Mouse (Mus musculus): Measurements from ENCODE around the gene Naa38. TPM values are rescaled to one million over a fixed set of nuclear protein-coding genes. Genes with fewer than 3 reads are reported as not detected.
A peak's percentile ranks its signal among the peaks of the same experiment; 100 is the strongest.
"Not testable (repeated sequence)": the region's sequence is repeated elsewhere in the genome, so short reads cannot be mapped to it uniquely, and the experiment has no call there.

Naa38 gene
- 159 and 164 TPM in 2 replicates for polyA plus RNA-seq (2015; fragmentation: Nextera tagmentation; extraction: Ambion mirVana)

GRCm38 (mm10) chr11:69395235-69395633, at the start of gene Naa38, which contains the start of gene Cyb5d1:
TSS of gene Naa38 (plus strand) at chr11:69395487.
TSS of gene Cyb5d1 (minus strand) at chr11:69395631.
- H3K4me3 ChIP-seq (ENCODE audit: low read depth, low read length), result peak within 1 kb of the TSS; percentile 58
- WGBS, result under 1% methylated on average over 21 of the region's 24 CpGs
- peak within 1 kb of the TSS; percentile 91 for H3K27ac ChIP-seq (ENCODE audit: low read depth, low read length)
- not testable (repeated sequence) for H3K9me3 ChIP-seq (ENCODE audit: control insufficient read depth); H3K4me1 ChIP-seq (replicated peaks; ENCODE audit: control insufficient read depth, insufficient read depth, low read length); H3K27me3 ChIP-seq (replicated peaks; ENCODE audit: control insufficient read depth, insufficient read depth, low read length)
- peaks cover 10% of the 10 kb centered on the region for H3K36me3 ChIP-seq (ENCODE audit: control insufficient read depth, insufficient read depth)
- peak; percentile 75 for ATAC-seq
- H3K9ac ChIP-seq (ENCODE audit: low read depth, low read length), result peak within 1 kb of the TSS; percentile 75
- H3K4me2 ChIP-seq (replicated peaks; ENCODE audit: low read depth), result peak within 1 kb of the TSS; percentile 76

GRCm38 (mm10) chr11:69346441-69346840, 48.8 kb upstream of the Naa38 start:
- no peak for TF ChIP-seq CTCF (IDR thresholded peaks at IDR 0.05; ENCODE audit: low read depth)
- Histone ChIP-seq H3K27me3 (replicated peaks; ENCODE audit: control insufficient read depth, insufficient read depth, low read length) (no peaks in the 10 kb centered on the region), H3K4me1 (replicated peaks; ENCODE audit: control insufficient read depth, insufficient read depth, low read length) (no peaks in the 10 kb centered on the region), H3K9me3 (ENCODE audit: control insufficient read depth) (no peaks in the 10 kb centered on the region), H3K27ac (ENCODE audit: low read depth, low read length) (no peak overlapping the region), H3K4me3 (ENCODE audit: low read depth, low read length) (no peak overlapping the region), H3K4me2 (replicated peaks; ENCODE audit: low read depth) (no peak overlapping the region), H3K9ac (ENCODE audit: low read depth, low read length) (no peak overlapping the region), H3K36me3 (ENCODE audit: control insufficient read depth, insufficient read depth) (peaks cover 83% of the 10 kb centered on the region)
- ATAC-seq, result no peak
- 88% methylated on average over 25 of the region's 26 CpGs for WGBS

- H3K27me3 ChIP-seq (replicated peaks; ENCODE audit: control insufficient read depth, insufficient read depth, low read length), result no peaks in the 10 kb centered on the region
- no peak overlapping the region for H3K4me2 ChIP-seq (replicated peaks; ENCODE audit: low read depth)
- H3K9me3 ChIP-seq (ENCODE audit: control insufficient read depth), result no peaks in the 10 kb centered on the region
- H3K27ac ChIP-seq (ENCODE audit: low read depth, low read length), result peak overlapping the region; percentile 28; the same call in 1 of the 2 replicates
- ATAC-seq, result no peak
- H3K9ac ChIP-seq (ENCODE audit: low read depth, low read length), result no peak overlapping the region
- H3K4me1 ChIP-seq (replicated peaks; ENCODE audit: control insufficient read depth, insufficient read depth, low read length), result no peaks in the 10 kb centered on the region
- H3K36me3 ChIP-seq (ENCODE audit: control insufficient read depth, insufficient read depth), result peaks cover 94% of the 10 kb centered on the region
- no peak for TF ChIP-seq CTCF (IDR thresholded peaks at IDR 0.05; ENCODE audit: low read depth)
- H3K4me3 ChIP-seq (ENCODE audit: low read depth, low read length), result no peak overlapping the region
- WGBS, result 91% methylated on average over 5 of the region's 5 CpGs
These were observed 38.7 kb upstream of the Naa38 start for GRCm38 (mm10) chr11:69356544-69356943.

- Histone ChIP-seq H3K27me3 (replicated peaks; ENCODE audit: control insufficient read depth, insufficient read depth, low read length) (no peaks in the 10 kb centered on the region), H3K27ac (ENCODE audit: low read depth, low read length) (no peak overlapping the region), H3K36me3 (ENCODE audit: control insufficient read depth, insufficient read depth) (peaks cover 90% of the 10 kb centered on the region), H3K9me3 (ENCODE audit: control insufficient read depth) (no peaks in the 10 kb centered on the region), H3K4me2 (replicated peaks; ENCODE audit: low read depth) (no peak overlapping the region), H3K4me1 (replicated peaks; ENCODE audit: control insufficient read depth, insufficient read depth, low read length) (no peaks in the 10 kb centered on the region), H3K9ac (ENCODE audit: low read depth, low read length) (no peak overlapping the region), H3K4me3 (ENCODE audit: low read depth, low read length) (no peak overlapping the region)
- TF ChIP-seq CTCF (IDR thresholded peaks at IDR 0.05; ENCODE audit: low read depth), result no peak
- ATAC-seq, result no peak
- WGBS, result 76% methylated on average over 12 of the region's 12 CpGs
These were observed 37.6 kb upstream of the Naa38 start for GRCm38 (mm10) chr11:69357690-69358089.

GRCm38 (mm10) chr11:69362021-69362420, 33.3 kb upstream of the Naa38 start:
- Histone ChIP-seq H3K9ac (ENCODE audit: low read depth, low read length) (no peak overlapping the region), H3K4me2 (replicated peaks; ENCODE audit: low read depth) (no peak overlapping the region), H3K9me3 (ENCODE audit: control insufficient read depth) (no peaks in the 10 kb centered on the region), H3K27me3 (replicated peaks; ENCODE audit: control insufficient read depth, insufficient read depth, low read length) (no peaks in the 10 kb centered on the region), H3K27ac (ENCODE audit: low read depth, low read length) (no peak overlapping the region; the same call in 1 of the 2 replicates), H3K4me3 (ENCODE audit: low read depth, low read length) (no peak overlapping the region), H3K36me3 (ENCODE audit: control insufficient read depth, insufficient read depth) (peaks cover 50% of the 10 kb centered on the region), H3K4me1 (replicated peaks; ENCODE audit: control insufficient read depth, insufficient read depth, low read length) (peaks cover 22% of the 10 kb centered on the region)
- 78% methylated on average over 7 of the region's 7 CpGs for WGBS
- no peak for ATAC-seq
- TF ChIP-seq CTCF (IDR thresholded peaks at IDR 0.05; ENCODE audit: low read depth), result no peak

GRCm38 (mm10) chr11:69362479-69362878, 32.8 kb upstream of the Naa38 start:
- peak; percentile 54 for TF ChIP-seq CTCF (IDR thresholded peaks at IDR 0.05; ENCODE audit: low read depth)
- 88% methylated on average over 2 of the region's 2 CpGs for WGBS
- no peak for ATAC-seq
- H3K9ac ChIP-seq (ENCODE audit: low read depth, low read length), result no peak overlapping the region
- H3K4me3 ChIP-seq (ENCODE audit: low read depth, low read length), result no peak overlapping the region
- peaks cover 45% of the 10 kb centered on the region for H3K36me3 ChIP-seq (ENCODE audit: control insufficient read depth, insufficient read depth)
- no peaks in the 10 kb centered on the region for H3K9me3 ChIP-seq (ENCODE audit: control insufficient read depth)
- no peak overlapping the region for H3K27ac ChIP-seq (ENCODE audit: low read depth, low read length)
- H3K4me1 ChIP-seq (replicated peaks; ENCODE audit: control insufficient read depth, insufficient read depth, low read length), result peaks cover 22% of the 10 kb centered on the region
- no peaks in the 10 kb centered on the region for H3K27me3 ChIP-seq (replicated peaks; ENCODE audit: control insufficient read depth, insufficient read depth, low read length)
- no peak overlapping the region for H3K4me2 ChIP-seq (replicated peaks; ENCODE audit: low read depth)

GRCm38 (mm10) chr11:69364376-69364775, 30.9 kb upstream of the Naa38 start:
- H3K4me1 ChIP-seq (replicated peaks; ENCODE audit: control insufficient read depth, insufficient read depth, low read length), result peaks cover 22% of the 10 kb centered on the region
- 0 out of 2 replicates have a peak overlapping the region, but pooled peaks have one; percentile 12 for H3K4me3 ChIP-seq (ENCODE audit: low read depth, low read length)
- ATAC-seq, result peak; percentile 41
- H3K9me3 ChIP-seq (ENCODE audit: control insufficient read depth), result no peaks in the 10 kb centered on the region
- peaks cover 31% of the 10 kb centered on the region for H3K36me3 ChIP-seq (ENCODE audit: control insufficient read depth, insufficient read depth)
- H3K9ac ChIP-seq (ENCODE audit: low read depth, low read length), result 0 out of 2 replicates have a peak overlapping the region, but pooled peaks have one; percentile 12
- H3K27ac ChIP-seq (ENCODE audit: low read depth, low read length), result peak overlapping the region; percentile 99
- 23% methylated on average over 8 of the region's 8 CpGs for WGBS
- no peak for TF ChIP-seq CTCF (IDR thresholded peaks at IDR 0.05; ENCODE audit: low read depth)
- H3K4me2 ChIP-seq (replicated peaks; ENCODE audit: low read depth), result peak overlapping the region; percentile 95
- H3K27me3 ChIP-seq (replicated peaks; ENCODE audit: control insufficient read depth, insufficient read depth, low read length), result no peaks in the 10 kb centered on the region

Measured in intestine, postnatal 0 days (tissue).